Mouse (Mus musculus) cortical plate, adult 2 months (tissue): Measurements from ENCODE around the gene Tnfrsf1b. TPM values are rescaled to one million over a fixed set of nuclear protein-coding genes. Genes with fewer than 3 reads are reported as not detected.

Experiments
- H3K27ac ChIP-seq: fragments of 200-500 bp; 2 replicates; pipeline ENCODE4 v1.5.1; 2012; ENCODE audit warnings: low read length, control low read depth, inconsistent platforms; ENCODE audit not compliant: insufficient read depth
- H3K4me1 ChIP-seq: fragments of 200-500 bp; 2 replicates; pipeline ENCODE4 v1.6.1; 2011; ENCODE audit warnings: low read length; ENCODE audit not compliant: control insufficient read depth, insufficient read depth
- H3K4me3 ChIP-seq: fragments of 200-500 bp; 2 replicates; pipeline ENCODE4 v1.5.1; 2011; ENCODE audit warnings: mild to moderate bottlenecking, low read length, control low read depth; ENCODE audit not compliant: insufficient read depth
- CTCF ChIP-seq: fragments of 200-500 bp; IDR thresholded peaks from 2 replicates; pipeline ENCODE4 v1.5.1; 2011; ENCODE audit warnings: mild to moderate bottlenecking, control low read depth, low read length; ENCODE audit not compliant: insufficient read depth; ENCODE audit errors: extremely low read depth
- POLR2A ChIP-seq: fragments of 200-500 bp; IDR thresholded peaks from 2 replicates; pipeline ENCODE4 v1.6.1; 2011; ENCODE audit warnings: mild to moderate bottlenecking, low read length, control low read depth; ENCODE audit not compliant: insufficient read depth; ENCODE audit errors: extremely low read depth
- polyA plus RNA-seq: library from polyadenylated mRNA; depleted of rRNA; stranded (reverse); fragments of >200 nt; gene quantifications from 2 replicates; pipeline ENCODE4 v1.2.3, GENCODE M21; 2012

The Tnfrsf1b gene
- polyA plus RNA-seq, 1 experiment, result 3.6 TPM

GRCm38 (mm10) chr4:145276368-145277249 lies 29.9 kb upstream of the Tnfrsf1b start:
- no peak for TF ChIP-seq POLR2A
- TF ChIP-seq CTCF, result no peak
- H3K4me1 ChIP-seq, result no peaks in the 10 kb centered on the region
- no peak overlapping the region for H3K4me3 ChIP-seq
- H3K27ac ChIP-seq, result no peak overlapping the region

- Histone ChIP-seq H3K4me1 (no peaks in the 10 kb centered on the region), H3K27ac (no peak overlapping the region), H3K4me3 (no peak overlapping the region)
- TF ChIP-seq POLR2A, result no peak
- no peak for TF ChIP-seq CTCF
Measured at GRCm38 (mm10) chr4:145274887-145275286, 28.2 kb upstream of the Tnfrsf1b start.

- TF ChIP-seq CTCF (no peak), POLR2A (no peak)
- Histone ChIP-seq H3K4me1 (no peaks in the 10 kb centered on the region), H3K27ac (no peak overlapping the region), H3K4me3 (no peak overlapping the region)
Measured at GRCm38 (mm10) chr4:145273923-145274322, 27.3 kb upstream of the Tnfrsf1b start.

- no peak overlapping the region for H3K27ac ChIP-seq
- TF ChIP-seq CTCF (no peak), POLR2A (no peak)
- H3K4me1 ChIP-seq, result no peaks in the 10 kb centered on the region
- no peak overlapping the region for H3K4me3 ChIP-seq
Measured at GRCm38 (mm10) chr4:145272763-145273162, 26.1 kb upstream of the Tnfrsf1b start.

- Histone ChIP-seq H3K27ac (no peak overlapping the region), H3K4me3 (no peak overlapping the region)
- no peak for TF ChIP-seq CTCF
- TF ChIP-seq POLR2A, result no peak
Measured at GRCm38 (mm10) chr4:145271634-145272033, 25.0 kb upstream of the Tnfrsf1b start.

GRCm38 (mm10) chr4:145270136-145270535 lies 23.5 kb upstream of the Tnfrsf1b start:
- Histone ChIP-seq H3K4me3 (no peak overlapping the region), H3K27ac (no peak overlapping the region), H3K4me1 (no peaks in the 10 kb centered on the region)
- no peak for TF ChIP-seq POLR2A
- TF ChIP-seq CTCF, result no peak

More at GRCm38 (mm10) chr4:145271634-145272033, 25.0 kb upstream of the Tnfrsf1b start:
- no peaks in the 10 kb centered on the region for H3K4me1 ChIP-seq

GRCm38 (mm10) chr4:145267631-145268110 lies 21.0 kb upstream of the Tnfrsf1b start:
- TF ChIP-seq POLR2A (no peak), CTCF (no peak)
- Histone ChIP-seq H3K4me1 (no peaks in the 10 kb centered on the region), H3K4me3 (no peak overlapping the region), H3K27ac (no peak overlapping the region)

- H3K4me3 ChIP-seq, result no peak overlapping the region
- H3K27ac ChIP-seq, result no peak overlapping the region
- TF ChIP-seq CTCF, result no peak
- TF ChIP-seq POLR2A, result no peak
- H3K4me1 ChIP-seq, result no peaks in the 10 kb centered on the region
Measured at GRCm38 (mm10) chr4:145266505-145266904, 19.8 kb upstream of the Tnfrsf1b start.

GRCm38 (mm10) chr4:145264761-145265160 lies 18.1 kb upstream of the Tnfrsf1b start:
- no peak for TF ChIP-seq CTCF
- TF ChIP-seq POLR2A, result no peak
- Histone ChIP-seq H3K4me3 (no peak overlapping the region), H3K4me1 (no peaks in the 10 kb centered on the region), H3K27ac (no peak overlapping the region)

- Histone ChIP-seq H3K4me3 (no peak overlapping the region), H3K4me1 (no peaks in the 10 kb centered on the region), H3K27ac (no peak overlapping the region)
- no peak for TF ChIP-seq POLR2A
- TF ChIP-seq CTCF, result no peak
Measured at GRCm38 (mm10) chr4:145263583-145263982, 16.9 kb upstream of the Tnfrsf1b start.
